Comparison of ENCODE assay signal across 9 mouse cellular contexts in genomic region chr19:57325748-57326300, GRCm38 (mm10). TPM values are rescaled to one million over a fixed set of nuclear protein-coding genes. Genes with fewer than 3 reads are reported as not detected.
DNase-seq lines count a peak whose midpoint lies in the region; TF ChIP-seq lines count a peak whose summit lies in the region.
"Had no signal": no experiment of that assay in that cellular context is flagged by ENCODE, and none has a peak within 500 bp of the region (broad histone marks: within the 10 kb centered on the region; RNA-seq: fewer than 3 reads in every experiment).

No protein-coding gene starts in this region.

- H3K36me3 ChIP-seq in heart, adult 2 months (ENCODE audit: control insufficient read depth, insufficient read depth, low read length), result no peaks in the 10 kb centered on the region
- H3K36me3 ChIP-seq: limb, embryonic 12.5 days had no signal

- peaks cover 3% of the 10 kb centered on the region for H3K4me1 ChIP-seq in heart, adult 2 months (ENCODE audit: control insufficient read depth, insufficient read depth, low read length)
- H3K4me1 ChIP-seq: limb, embryonic 12.5 days had no signal

- H3K9ac ChIP-seq in heart, adult 2 months (ENCODE audit: low read depth, low read length), result no peak overlapping the region
- H3K9ac ChIP-seq: limb, embryonic 12.5 days had no signal

- TF ChIP-seq POLR2A in heart, adult 2 months (IDR thresholded peaks at IDR 0.05; ENCODE audit: insufficient read depth, low read depth, low read length), result no peak

- no peaks in the 10 kb centered on the region for H3K79me2 ChIP-seq in heart, adult 2 months (replicated peaks; ENCODE audit: control insufficient read depth, insufficient read depth, low read length)

- peak; percentile 63 to 77 for DNase-seq in heart, adult 2 months
- no peak for DNase-seq in heart, postnatal 25 days (ENCODE audit: low spot score)
- DNase-seq in ES-CJ7 (ENCODE audit: low read depth, low spot score), result peak; percentile 59
- DNase-seq in c-Kit-positive CD71-positive TER-119-positive erythroid progenitor cells, embryonic 14.5 days (ENCODE audit: low spot score), result peak; percentile 32
- peak; percentile 65 for DNase-seq in forelimb bud, embryonic 11.5 days (ENCODE audit: low read depth, low spot score)
- peak; percentile 88 for DNase-seq in kidney, postnatal 4 days
- DNase-seq in lung, postnatal 36 days, result peak; percentile 87
- peak; percentile 16 for DNase-seq in spleen, adult 12 weeks (ENCODE audit: low spot score)

- no peaks in the 10 kb centered on the region for H3K27me3 ChIP-seq in heart, adult 2 months (ENCODE audit: control insufficient read depth, insufficient read depth, low read length)

- intact Hi-C loops in heart, adult 2 months (cut with DNase I), result loop anchor here (10.0 kb wide), 1 partner anchor 401 kb away; no protein-coding TSS in a partner anchor
- intact Hi-C loops in heart, postnatal 25 days (cut with DNase I), result loop anchor here (1.0 to 10.0 kb wide), 2 partner anchors 164 to 401 kb away; no protein-coding TSS in a partner anchor

- H3K4me3 ChIP-seq in heart, adult 2 months, result no peak overlapping the region
- H3K4me3 ChIP-seq: limb, embryonic 12.5 days had no signal

- no peak overlapping the region for H3K27ac ChIP-seq in heart, adult 2 months
- H3K27ac ChIP-seq: limb, embryonic 12.5 days had no signal

- 0 out of 2 replicates have a peak, but pooled peaks have one; percentile 55 for TF ChIP-seq EP300 in heart, adult 2 months (IDR thresholded peaks at IDR 0.05; ENCODE audit: insufficient read depth, low read depth, low read length)

- 13% methylated on average over 7 of the region's 7 CpGs for WGBS in heart, adult 2 months

- TF ChIP-seq CTCF in heart, adult 2 months (IDR thresholded peaks at IDR 0.05), result peak; percentile 72

RNA-seq across cellular contexts. Expression of gene Ablim1, which starts 11.1 kb away (rescaled TPM):
- 100 to 1,000 TPM; 418 to 454 TPM for total RNA-seq in heart, adult 2 months (2021)
- polyA plus RNA-seq in heart, adult 2 months (2012; rRNA removed), result 101 and 165 TPM in 2 replicates
- total RNA-seq in heart, postnatal 25 days (2021), result 100 to 1,000 TPM; 417 to 451 TPM

RNA-seq across cellular contexts. Expression of gene Fam160b1, which starts 34.7 kb away (rescaled TPM):
- 10 to 100 TPM; 10.6 to 11.1 TPM for total RNA-seq in heart, adult 2 months (2021)
- 6.7 and 10.2 TPM in 2 replicates for polyA plus RNA-seq in heart, adult 2 months (2012; rRNA removed)
- 10 to 100 TPM in 1 of 2 experiments, 1 to 10 TPM in 1; 9.9 to 12.4 TPM for total RNA-seq in heart, postnatal 25 days (2021)
